Mouse (Mus musculus) forebrain, embryonic 12.5 days (tissue): ENCODE measurements around the gene Ube4a. TPM values are rescaled to one million over a fixed set of nuclear protein-coding genes. Genes with fewer than 3 reads are reported as not detected.

Experiments used
- ATAC-seq: fragments of 200-750 bp; cut with Nextera tagmentation; 2 replicates; pipeline ENCODE4 v1.8.0; 2017; ENCODE audit warnings: moderate TSS enrichment; ENCODE audit not compliant: low FRiP score
- H3K27ac ChIP-seq: fragments of 300-500 bp; sonication (generic); 2 replicates; pipeline ENCODE4 v1.5.1; 2016; ENCODE audit warnings: mild to moderate bottlenecking
- H3K27me3 ChIP-seq: fragments of 300-500 bp; sonication (generic); 2 replicates; pipeline ENCODE4 v1.6.1; 2016; ENCODE audit warnings: mild to moderate bottlenecking
- H3K36me3 ChIP-seq: fragments of 300-500 bp; sonication (generic); replicated peaks from 2 replicates; pipeline ENCODE4 v1.6.1; 2016; ENCODE audit warnings: mild to moderate bottlenecking
- H3K4me1 ChIP-seq: fragments of 300-500 bp; sonication (generic); 2 replicates; pipeline ENCODE4 v1.6.1; 2016
- H3K4me2 ChIP-seq: fragments of 300-500 bp; sonication (generic); 2 replicates; pipeline ENCODE4 v1.6.1; 2016; ENCODE audit warnings: mild to moderate bottlenecking, moderate library complexity
- H3K4me3 ChIP-seq: fragments of 300-500 bp; sonication (generic); replicated peaks from 2 replicates; pipeline ENCODE4 v1.5.1; 2016; ENCODE audit warnings: mild to moderate bottlenecking
- H3K9ac ChIP-seq: fragments of 300-500 bp; sonication (generic); 2 replicates; pipeline ENCODE4 v1.6.1; 2016; ENCODE audit warnings: mild to moderate bottlenecking
- H3K9me3 ChIP-seq: fragments of 300-500 bp; sonication (generic); 2 replicates; pipeline ENCODE4 v1.6.1; 2016
- WGBS: fragments of 180-500 bp; shearing (Covaris S2); methylation state at CpG from one replicate; pipeline ENCODE4 v1.1.7; 2016; 5-methylcytosine and 5-hydroxymethylcytosine counted together
- polyA plus RNA-seq: library from polyadenylated mRNA; unstranded; fragments of >200 nt; fragmentation: Nextera tagmentation; extraction: Ambion mirVana; gene quantifications from 2 replicates; pipeline ENCODE4 v1.2.1, GENCODE M21; 2016

The Ube4a gene
- polyA plus RNA-seq, 1 experiment from 2014 or later, result 33.4 TPM

DNA sequence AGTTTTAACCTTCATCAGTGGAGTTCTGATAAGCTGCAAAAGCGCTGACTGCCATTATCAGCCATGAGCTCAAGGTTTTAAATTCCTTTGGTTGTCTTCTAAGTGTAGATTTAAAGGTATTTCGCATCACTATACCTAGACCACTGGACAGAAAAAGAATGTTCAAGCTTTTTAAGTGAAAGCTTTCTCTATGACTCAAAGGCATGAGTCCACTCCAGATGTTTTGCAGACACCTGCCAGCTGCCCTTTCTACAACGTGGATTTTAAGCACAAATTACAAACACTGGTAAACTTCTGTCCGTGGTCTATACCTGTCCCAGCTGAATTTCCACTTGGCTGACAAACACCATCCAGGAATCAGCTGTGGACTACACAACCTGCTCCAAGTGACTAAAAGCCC is 29.6 kb upstream of the Ube4a start:
- Histone ChIP-seq H3K4me2 (no peak overlapping the region), H3K27ac (no peak overlapping the region), H3K36me3 (no peaks in the 10 kb centered on the region), H3K27me3 (peaks cover 2% of the 10 kb centered on the region; the same call in 1 of the 2 replicates), H3K4me1 (no peaks in the 10 kb centered on the region), H3K9ac (no peak overlapping the region), H3K4me3 (no peak overlapping the region), H3K9me3 (no peaks in the 10 kb centered on the region)
- ATAC-seq, result no peak
- WGBS, result 76% methylated on average over 4 of the region's 4 CpGs

GRCm38 (mm10) chr9:44993268-44993667 is 27.9 kb upstream of the Ube4a start:
- H3K4me1 ChIP-seq, result no peaks in the 10 kb centered on the region
- no peak overlapping the region for H3K4me2 ChIP-seq
- H3K9ac ChIP-seq, result no peak overlapping the region
- ATAC-seq, result no peak
- no peak overlapping the region for H3K4me3 ChIP-seq
- H3K36me3 ChIP-seq, result no peaks in the 10 kb centered on the region
- 97% methylated on average over 2 of the region's 2 CpGs for WGBS
- H3K27ac ChIP-seq, result no peak overlapping the region
- 0 out of 2 replicates have a peak, but pooled peaks cover 5% of the 10 kb centered on the region for H3K27me3 ChIP-seq
- H3K9me3 ChIP-seq, result no peaks in the 10 kb centered on the region

GRCm38 (mm10) chr9:44992271-44992670 is 26.9 kb upstream of the Ube4a start:
- H3K4me3 ChIP-seq, result no peak overlapping the region
- no peaks in the 10 kb centered on the region for H3K36me3 ChIP-seq
- H3K27me3 ChIP-seq, result 0 out of 2 replicates have a peak, but pooled peaks cover 5% of the 10 kb centered on the region
- H3K9ac ChIP-seq, result no peak overlapping the region
- H3K27ac ChIP-seq, result no peak overlapping the region
- ATAC-seq, result no peak
- H3K4me1 ChIP-seq, result no peaks in the 10 kb centered on the region
- H3K9me3 ChIP-seq, result no peaks in the 10 kb centered on the region
- H3K4me2 ChIP-seq, result no peak overlapping the region

- Histone ChIP-seq H3K27me3 (0 out of 2 replicates have a peak, but pooled peaks cover 5% of the 10 kb centered on the region), H3K9ac (no peak overlapping the region), H3K36me3 (no peaks in the 10 kb centered on the region), H3K9me3 (no peaks in the 10 kb centered on the region), H3K4me2 (no peak overlapping the region), H3K4me3 (no peak overlapping the region), H3K27ac (no peak overlapping the region), H3K4me1 (no peaks in the 10 kb centered on the region)
- WGBS, result 81% methylated on average over 2 of the region's 2 CpGs
- ATAC-seq, result no peak
Observed at GRCm38 (mm10) chr9:44991821-44992220, 26.4 kb upstream of the Ube4a start.

- Histone ChIP-seq H3K4me3 (no peak overlapping the region), H3K36me3 (no peaks in the 10 kb centered on the region), H3K4me2 (no peak overlapping the region), H3K4me1 (no peaks in the 10 kb centered on the region), H3K9me3 (no peaks in the 10 kb centered on the region), H3K27me3 (0 out of 2 replicates have a peak, but pooled peaks cover 5% of the 10 kb centered on the region), H3K27ac (no peak overlapping the region), H3K9ac (no peak overlapping the region)
- ATAC-seq, result no peak
- WGBS, result 81% methylated on average over 5 of the region's 5 CpGs
Observed at GRCm38 (mm10) chr9:44986976-44987375, 21.6 kb upstream of the Ube4a start.

DNA sequence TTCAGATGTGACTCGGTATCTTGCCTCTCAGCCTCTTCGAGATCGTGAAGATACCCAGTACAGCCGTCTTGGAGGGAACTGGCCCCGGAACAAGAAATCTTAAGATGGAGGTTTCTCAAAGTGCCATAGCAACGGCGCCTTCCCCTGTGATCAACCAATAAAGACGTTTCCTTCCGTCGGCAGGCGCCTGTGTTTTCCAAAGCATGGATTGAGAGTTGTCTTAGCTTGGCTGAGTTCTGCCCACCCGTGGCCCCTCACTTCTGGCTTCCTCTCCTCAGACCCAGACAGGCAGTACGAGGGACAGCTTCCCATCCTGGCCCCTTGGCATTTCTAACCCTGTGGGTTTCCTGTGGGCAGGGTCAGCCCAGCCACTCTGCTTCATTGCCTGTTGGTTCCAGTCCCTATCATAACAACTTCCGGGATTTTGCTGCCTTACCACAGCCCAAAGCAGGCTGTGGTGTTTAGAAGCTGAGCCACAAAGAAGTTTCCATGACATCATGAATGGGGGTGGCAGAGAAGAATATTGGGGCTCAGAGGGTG is 20.9 kb upstream of the Ube4a start:
- no peak overlapping the region for H3K4me3 ChIP-seq
- H3K9ac ChIP-seq, result no peak overlapping the region
- ATAC-seq, result no peak
- no peaks in the 10 kb centered on the region for H3K4me1 ChIP-seq
- 0 out of 2 replicates have a peak, but pooled peaks cover 5% of the 10 kb centered on the region for H3K27me3 ChIP-seq
- no peak overlapping the region for H3K4me2 ChIP-seq
- H3K36me3 ChIP-seq, result no peaks in the 10 kb centered on the region
- WGBS, result 78% methylated on average over 14 of the region's 14 CpGs
- no peak overlapping the region for H3K27ac ChIP-seq
- no peaks in the 10 kb centered on the region for H3K9me3 ChIP-seq

- H3K27me3 ChIP-seq, result 0 out of 2 replicates have a peak, but pooled peaks cover 5% of the 10 kb centered on the region
- no peaks in the 10 kb centered on the region for H3K36me3 ChIP-seq
- H3K9ac ChIP-seq, result no peak overlapping the region
- WGBS, result 79% methylated on average over 3 of the region's 3 CpGs
- H3K4me1 ChIP-seq, result no peaks in the 10 kb centered on the region
- H3K27ac ChIP-seq, result no peak overlapping the region
- no peak overlapping the region for H3K4me3 ChIP-seq
- no peaks in the 10 kb centered on the region for H3K9me3 ChIP-seq
- ATAC-seq, result no peak
- H3K4me2 ChIP-seq, result no peak overlapping the region
Observed at GRCm38 (mm10) chr9:44985721-44986161, 20.3 kb upstream of the Ube4a start.

GRCm38 (mm10) chr9:44983001-44983400 is 17.6 kb upstream of the Ube4a start:
- no peak for ATAC-seq
- 82% methylated on average over 2 of the region's 2 CpGs for WGBS
- no peaks in the 10 kb centered on the region for H3K36me3 ChIP-seq

GRCm38 (mm10) chr9:44982531-44982930 is 17.1 kb upstream of the Ube4a start:
- Histone ChIP-seq H3K27me3 (0 out of 2 replicates have a peak, but pooled peaks cover 5% of the 10 kb centered on the region), H3K4me1 (no peaks in the 10 kb centered on the region), H3K27ac (no peak overlapping the region), H3K9me3 (no peaks in the 10 kb centered on the region), H3K4me2 (no peak overlapping the region), H3K4me3 (no peak overlapping the region), H3K9ac (no peak overlapping the region), H3K36me3 (no peaks in the 10 kb centered on the region)
- 82% methylated on average over 3 of the region's 3 CpGs for WGBS
- no peak for ATAC-seq

More at GRCm38 (mm10) chr9:44983001-44983400, 17.6 kb upstream of the Ube4a start:
- no peak overlapping the region for H3K27ac ChIP-seq
- H3K4me3 ChIP-seq, result no peak overlapping the region
- H3K4me1 ChIP-seq, result no peaks in the 10 kb centered on the region
- H3K9ac ChIP-seq, result no peak overlapping the region
- H3K27me3 ChIP-seq, result 0 out of 2 replicates have a peak, but pooled peaks cover 3% of the 10 kb centered on the region
- H3K4me2 ChIP-seq, result no peak overlapping the region
- H3K9me3 ChIP-seq, result no peaks in the 10 kb centered on the region

GRCm38 (mm10) chr9:44982081-44982480 is 16.7 kb upstream of the Ube4a start:
- Histone ChIP-seq H3K27ac (no peak overlapping the region), H3K9me3 (no peaks in the 10 kb centered on the region), H3K4me2 (no peak overlapping the region), H3K9ac (no peak overlapping the region), H3K36me3 (no peaks in the 10 kb centered on the region), H3K4me1 (no peaks in the 10 kb centered on the region), H3K4me3 (no peak overlapping the region), H3K27me3 (0 out of 2 replicates have a peak, but pooled peaks cover 5% of the 10 kb centered on the region)
- ATAC-seq, result no peak
- 90% methylated on average over 8 of the region's 8 CpGs for WGBS

- no peak within 1 kb of the TSS for H3K4me3 ChIP-seq
- no peak for ATAC-seq
- no peak within 1 kb of the TSS for H3K27ac ChIP-seq
- no peaks in the 10 kb centered on the region for H3K9me3 ChIP-seq
- H3K4me1 ChIP-seq, result no peaks in the 10 kb centered on the region
- 78% methylated on average over 4 of the region's 4 CpGs for WGBS
- no peak within 1 kb of the TSS for H3K9ac ChIP-seq
- no peak within 1 kb of the TSS for H3K4me2 ChIP-seq
- H3K36me3 ChIP-seq, result no peaks in the 10 kb centered on the region
- 0 out of 2 replicates have a peak, but pooled peaks cover 5% of the 10 kb centered on the region for H3K27me3 ChIP-seq
Observed at GRCm38 (mm10) chr9:44981676-44982075, 16.3 kb upstream of the Ube4a start, which contains the start of gene Cd3d. Gene Cd3d (plus strand): TSS chr9:44981786.

DNA sequence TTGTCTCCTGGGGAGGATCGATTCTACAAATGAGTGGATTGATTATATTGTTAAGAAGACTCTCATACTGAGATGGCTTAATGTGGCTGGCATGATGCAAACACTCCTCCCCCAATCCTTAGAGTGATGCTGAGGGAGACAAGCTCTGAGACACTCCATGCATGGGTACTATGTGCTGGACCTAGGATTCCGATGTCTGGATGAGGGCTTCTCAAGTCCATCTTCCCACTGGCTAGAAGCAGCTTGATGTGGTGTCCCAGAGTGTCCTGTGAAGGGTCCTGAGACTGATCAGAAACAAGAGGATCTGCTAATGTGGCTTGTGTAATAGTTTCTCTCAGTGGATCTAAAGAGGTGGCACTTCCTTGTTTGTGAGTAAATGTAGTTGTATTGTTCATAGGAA is 15.7 kb upstream of the Ube4a start:
- WGBS, result 92% methylated on average over 2 of the region's 2 CpGs

GRCm38 (mm10) chr9:44980242-44980641 is 14.8 kb upstream of the Ube4a start, which contains the start of gene Cd3g:
Gene Cd3g (minus strand): TSS chr9:44980431.
- Histone ChIP-seq H3K9ac (no peak within 1 kb of the TSS), H3K4me3 (no peak within 1 kb of the TSS), H3K4me1 (no peaks in the 10 kb centered on the region), H3K27me3 (peaks cover 5% of the 10 kb centered on the region; the same call in 1 of the 2 replicates), H3K27ac (no peak within 1 kb of the TSS), H3K4me2 (no peak within 1 kb of the TSS), H3K9me3 (no peaks in the 10 kb centered on the region), H3K36me3 (no peaks in the 10 kb centered on the region)
- 72% methylated on average over 3 of the region's 3 CpGs for WGBS
- no peak for ATAC-seq

More for the DNA sequence above, 15.7 kb upstream of the Ube4a start:
- 0 out of 2 replicates have a peak, but pooled peaks cover 5% of the 10 kb centered on the region for H3K27me3 ChIP-seq
- H3K4me2 ChIP-seq, result no peak overlapping the region
- no peaks in the 10 kb centered on the region for H3K9me3 ChIP-seq
- no peaks in the 10 kb centered on the region for H3K36me3 ChIP-seq
- no peak for ATAC-seq
- H3K4me3 ChIP-seq, result no peak overlapping the region
- no peak overlapping the region for H3K9ac ChIP-seq
- H3K27ac ChIP-seq, result no peak overlapping the region
- H3K4me1 ChIP-seq, result no peaks in the 10 kb centered on the region
